Comparison of ENCODE assay signal across 15 mouse cellular contexts in genomic region chr4:111444616-111445160, GRCm38 (mm10). TPM values are rescaled to one million over a fixed set of nuclear protein-coding genes. Genes with fewer than 3 reads are reported as not detected.
A peak's percentile ranks its signal among the peaks of the same experiment; 100 is the strongest.
DNase-seq lines count a peak whose midpoint lies in the region; ATAC-seq and TF ChIP-seq lines count a peak whose summit lies in the region.
"Had no signal": no experiment of that assay in that cellular context is flagged by ENCODE, and none has a peak within 500 bp of the region (broad histone marks: within the 10 kb centered on the region; RNA-seq: fewer than 3 reads in every experiment).

No protein-coding gene starts in this region.

- no peak for TF ChIP-seq POLR2A in lung, adult 2 months (IDR thresholded peaks at IDR 0.05; ENCODE audit: borderline replicate concordance, extremely low read depth, low read depth, low read length)

- no peak overlapping the region for H3K4me2 ChIP-seq in neural tube, embryonic 11.5 days (ENCODE audit: low read depth)
- no peak overlapping the region for H3K4me2 ChIP-seq in hindbrain, embryonic 13.5 days
- H3K4me2 ChIP-seq in midbrain, embryonic 13.5 days (replicated peaks) = no peak overlapping the region
- H3K4me2 ChIP-seq: heart, embryonic 13.5 days; limb, embryonic 12.5 days had no signal

- no peak overlapping the region for H3K4me3 ChIP-seq in neural tube, embryonic 11.5 days (ENCODE audit: low read depth, low read length)
- H3K4me3 ChIP-seq in hindbrain, embryonic 13.5 days = no peak overlapping the region
- H3K4me3 ChIP-seq in midbrain, embryonic 13.5 days (replicated peaks) = no peak overlapping the region
- H3K4me3 ChIP-seq in lung, adult 2 months (replicated peaks; ENCODE audit: extremely low read depth, low read depth, low read length) = no peak overlapping the region
- H3K4me3 ChIP-seq: heart, embryonic 13.5 days; left cerebral cortex, adult 2 months; limb, embryonic 12.5 days had no signal

- H3K36me3 ChIP-seq in neural tube, embryonic 11.5 days (ENCODE audit: control insufficient read depth, insufficient read depth, low read length) = no peaks in the 10 kb centered on the region
- peaks cover 31% of the 10 kb centered on the region for H3K36me3 ChIP-seq in hindbrain, embryonic 13.5 days
- H3K36me3 ChIP-seq in midbrain, embryonic 13.5 days = peaks cover 16% of the 10 kb centered on the region

- H3K27me3 ChIP-seq in neural tube, embryonic 11.5 days (ENCODE audit: control insufficient read depth, insufficient read depth, low read length) = no peaks in the 10 kb centered on the region
- H3K27me3 ChIP-seq in hindbrain, embryonic 13.5 days = no peaks in the 10 kb centered on the region
- peaks cover 6% of the 10 kb centered on the region; the same call in 1 of the 2 replicates for H3K27me3 ChIP-seq in midbrain, embryonic 13.5 days
- H3K27me3 ChIP-seq: heart, embryonic 13.5 days; limb, embryonic 12.5 days; Patski had no signal

- no peak overlapping the region for H3K9ac ChIP-seq in neural tube, embryonic 11.5 days (ENCODE audit: low read length)
- no peak overlapping the region for H3K9ac ChIP-seq in hindbrain, embryonic 13.5 days
- no peak overlapping the region for H3K9ac ChIP-seq in midbrain, embryonic 13.5 days (replicated peaks)
- H3K9ac ChIP-seq: heart, embryonic 13.5 days; limb, embryonic 12.5 days; liver, embryonic 14.5 days had no signal

- ATAC-seq in neural tube, embryonic 11.5 days (ENCODE audit: insufficient read depth, low FRiP score, low TSS enrichment) = peak; percentile 78
- ATAC-seq in hindbrain, embryonic 13.5 days (ENCODE audit: low FRiP score) = peak; percentile 79
- peak; percentile 78 for ATAC-seq in midbrain, embryonic 13.5 days
- no peak for ATAC-seq in activated CD4-positive, CD25-positive, alpha-beta regulatory T cell, adult 4 months
- ATAC-seq: Patski had no signal

- TF ChIP-seq CTCF in lung, adult 2 months (IDR thresholded peaks at IDR 0.05; ENCODE audit: insufficient read depth, low read length) = no peak

- no peaks in the 10 kb centered on the region for H3K9me3 ChIP-seq in neural tube, embryonic 11.5 days (ENCODE audit: control insufficient read depth, low read length)
- no peaks in the 10 kb centered on the region for H3K9me3 ChIP-seq in hindbrain, embryonic 13.5 days
- no peaks in the 10 kb centered on the region for H3K9me3 ChIP-seq in midbrain, embryonic 13.5 days
- H3K9me3 ChIP-seq: heart, embryonic 13.5 days; limb, embryonic 12.5 days had no signal

- 50% methylated on average over 1 of the region's 1 CpGs for WGBS in neural tube, embryonic 11.5 days
- 27% methylated on average over 1 of the region's 1 CpGs for WGBS in hindbrain, embryonic 13.5 days
- 13% methylated on average over 1 of the region's 1 CpGs for WGBS in midbrain, embryonic 13.5 days
- WGBS in lung, adult 2 months = 63% methylated on average over 1 of the region's 1 CpGs

- DNase-seq in neural tube, embryonic 11.5 days (ENCODE audit: low spot score) = no peak
- no peak for DNase-seq in neural tube, embryonic 10.5 days (ENCODE audit: extremely low spot score, low spot score)
- DNase-seq in right cerebral cortex, postnatal 14 days = no peak
- DNase-seq in lung, adult 2 months = no peak
- DNase-seq in frontal cortex, postnatal 25 days (ENCODE audit: low spot score in 2 of 2) = no peak
- DNase-seq: cerebellum, postnatal 36 days; kidney, adult 18-20 months had no signal

- 0 out of 2 replicates have a peak overlapping the region, but pooled peaks have one; percentile 1 for H3K27ac ChIP-seq in neural tube, embryonic 11.5 days (ENCODE audit: low read depth, low read length)
- peak overlapping the region; percentile 86 for H3K27ac ChIP-seq in hindbrain, embryonic 13.5 days
- H3K27ac ChIP-seq in midbrain, embryonic 13.5 days = peak overlapping the region; percentile 82
- H3K27ac ChIP-seq: limb, embryonic 12.5 days; liver, embryonic 14.5 days had no signal

- peaks cover 9% of the 10 kb centered on the region for H3K4me1 ChIP-seq in neural tube, embryonic 11.5 days (ENCODE audit: control insufficient read depth, insufficient read depth, low read length)
- H3K4me1 ChIP-seq in hindbrain, embryonic 13.5 days (replicated peaks) = peaks cover 47% of the 10 kb centered on the region
- H3K4me1 ChIP-seq in midbrain, embryonic 13.5 days (replicated peaks) = peaks cover 52% of the 10 kb centered on the region
- H3K4me1 ChIP-seq in lung, adult 2 months (ENCODE audit: control insufficient read depth, insufficient read depth, low read length) = peaks cover 2% of the 10 kb centered on the region; the same call in 1 of the 2 replicates

RNA-seq across cellular contexts. Expression of gene Bend5, which starts 29.9 kb away (rescaled TPM):
- polyA plus RNA-seq in neural tube, embryonic 11.5 days (2014; fragmentation: Nextera tagmentation; extraction: Ambion mirVana) = 42.4 and 43.2 TPM in 2 replicates
- 74.9 and 76.4 TPM in 2 replicates for polyA plus RNA-seq in hindbrain, embryonic 13.5 days (2015; fragmentation: Nextera tagmentation; extraction: Ambion mirVana)
- 71.3 and 71.6 TPM in 2 replicates for polyA plus RNA-seq in midbrain, embryonic 13.5 days (2015; fragmentation: Nextera tagmentation; extraction: Ambion mirVana)
- polyA plus RNA-seq in lung, adult 2 months (2012; rRNA removed) = 4.0 and 5.2 TPM in 2 replicates
- polyA plus RNA-seq in activated CD4-positive, CD25-positive, alpha-beta regulatory T cell, adult 4 months (2017; shearing (Covaris generic)) = under 1 TPM; 0.60 to 0.84 TPM

Comparison
In these comparisons a context has a peak if more than half of its experiments do, and no peak if none do; other contexts are left out.
1. H3K27ac ChIP-seq: peak in every context shown above with its lines; median percentile 86 in hindbrain, embryonic 13.5 days; 82 in midbrain, embryonic 13.5 days; 1 in neural tube, embryonic 11.5 days.